Mouse (Mus musculus) hindbrain, embryonic 13.5 days (tissue): ENCODE measurements around the gene Chmp6. TPM values are rescaled to one million over a fixed set of nuclear protein-coding genes. Genes with fewer than 3 reads are reported as not detected.
A peak's percentile ranks its signal among the peaks of the same experiment; 100 is the strongest.

Experiments
- ATAC-seq: fragments of 200-750 bp; cut with Nextera tagmentation; 2 replicates; pipeline ENCODE4 v1.8.0; 2017; ENCODE audit warnings: moderate TSS enrichment; ENCODE audit not compliant: low FRiP score
- H3K27ac ChIP-seq: fragments of 300-500 bp; sonication (generic); 2 replicates; pipeline ENCODE4 v1.5.1; 2015; ENCODE audit warnings: inconsistent platforms, mild to moderate bottlenecking, moderate library complexity
- H3K27me3 ChIP-seq: fragments of 300-500 bp; sonication (generic); 2 replicates; pipeline ENCODE4 v1.6.1; 2015; ENCODE audit warnings: mild to moderate bottlenecking, inconsistent platforms
- H3K36me3 ChIP-seq: fragments of 300-500 bp; sonication (generic); 2 replicates; pipeline ENCODE4 v1.6.1; 2015; ENCODE audit warnings: mild to moderate bottlenecking, inconsistent platforms
- H3K4me1 ChIP-seq: fragments of 300-500 bp; sonication (generic); replicated peaks from 2 replicates; pipeline ENCODE4 v1.6.1; 2015; ENCODE audit warnings: inconsistent platforms
- H3K4me2 ChIP-seq: fragments of 300-500 bp; sonication (generic); 2 replicates; pipeline ENCODE4 v1.6.1; 2015; ENCODE audit warnings: inconsistent platforms, mild to moderate bottlenecking, moderate library complexity
- H3K4me3 ChIP-seq: fragments of 300-500 bp; sonication (generic); 2 replicates; pipeline ENCODE4 v1.5.1; 2015; ENCODE audit warnings: mild to moderate bottlenecking, inconsistent platforms
- H3K9ac ChIP-seq: fragments of 300-500 bp; sonication (generic); 2 replicates; pipeline ENCODE4 v1.6.1; 2015; ENCODE audit warnings: mild to moderate bottlenecking, inconsistent platforms
- H3K9me3 ChIP-seq: fragments of 300-500 bp; sonication (generic); 2 replicates; pipeline ENCODE4 v1.6.1; 2016; ENCODE audit warnings: inconsistent platforms
- WGBS: fragments of 180-500 bp; shearing (Covaris S2); methylation state at CpG from one replicate; pipeline ENCODE4 v1.1.7; 2015; 5-methylcytosine and 5-hydroxymethylcytosine counted together
- polyA plus RNA-seq: library from polyadenylated mRNA; unstranded; fragments of >200 nt; fragmentation: Nextera tagmentation; extraction: Ambion mirVana; gene quantifications from 2 replicates; pipeline ENCODE4 v1.2.1, GENCODE M21; 2015

The Chmp6 gene
- polyA plus RNA-seq, 1 experiment from 2014 or later = 100 TPM

DNA sequence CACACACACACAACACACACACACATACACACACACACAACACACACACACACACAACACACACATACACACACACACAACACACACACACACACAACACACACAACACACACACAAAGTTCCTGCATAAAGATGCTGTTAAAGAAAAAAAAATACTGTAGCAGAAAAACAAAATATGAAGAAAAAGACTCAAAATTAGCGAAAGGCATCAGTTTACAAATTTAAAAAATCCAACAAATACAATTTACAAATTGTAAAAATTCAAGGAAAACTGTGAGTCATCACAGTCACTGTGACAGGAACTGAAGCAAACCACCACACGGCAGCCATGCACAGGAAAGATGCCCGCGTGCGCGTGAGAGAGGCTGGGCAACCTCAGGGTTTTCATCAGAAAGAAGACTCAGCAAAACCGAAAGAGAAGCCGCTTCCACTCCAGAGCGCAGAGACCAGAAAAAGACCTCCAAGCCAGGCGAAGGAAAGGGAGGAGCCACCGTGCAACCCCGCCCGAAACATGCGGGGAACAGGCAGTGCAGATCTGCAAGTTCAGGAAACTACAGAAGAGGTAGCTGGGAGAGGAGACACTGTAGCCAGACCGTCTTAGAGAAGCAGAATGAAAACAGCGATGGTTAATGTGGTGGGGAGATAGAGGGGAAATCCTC, 14.9 kb downstream of the Chmp6 start:
- Histone ChIP-seq H3K9me3 (no peaks in the 10 kb centered on the region), H3K4me1 (no peaks in the 10 kb centered on the region), H3K27ac (no peak overlapping the region), H3K9ac (no peak overlapping the region), H3K36me3 (no peaks in the 10 kb centered on the region), H3K4me3 (no peak overlapping the region), H3K4me2 (no peak overlapping the region), H3K27me3 (no peaks in the 10 kb centered on the region)
- 75% methylated on average over 16 of the region's 16 CpGs for WGBS
- no peak for ATAC-seq

DNA sequence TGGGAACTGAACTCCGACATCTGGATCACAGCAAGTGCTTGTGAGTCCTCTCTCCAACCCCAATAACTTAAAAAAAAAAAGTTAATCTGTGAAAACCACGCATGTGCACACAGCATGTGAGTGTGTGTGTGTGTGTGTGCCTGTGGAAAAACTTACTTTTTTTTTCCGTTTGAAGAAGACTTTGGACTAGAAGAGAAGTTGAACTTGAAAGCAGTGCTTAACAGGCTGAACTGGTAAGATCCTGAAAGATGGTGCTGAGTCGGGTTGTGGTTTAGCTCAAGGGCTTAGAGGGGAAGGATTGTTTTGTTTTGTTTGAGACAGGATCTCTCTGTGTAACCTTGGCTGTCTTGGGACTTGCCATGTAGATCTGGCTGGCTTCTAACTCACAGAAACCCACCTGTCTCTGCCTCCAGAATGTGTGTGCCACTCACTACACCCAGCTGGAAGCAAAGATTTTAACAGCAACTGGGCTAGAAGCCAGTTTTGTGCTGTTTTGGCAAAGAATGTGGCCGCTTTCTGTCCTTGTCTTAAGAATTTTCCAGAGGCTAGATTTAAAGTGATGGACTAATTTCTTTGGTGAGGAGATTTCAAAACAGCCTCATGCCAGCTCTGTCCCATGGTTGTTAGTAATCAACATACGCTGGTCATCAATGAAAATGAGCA, 16.5 kb downstream of the Chmp6 start:
- WGBS = 88% methylated on average over 6 of the region's 6 CpGs
- H3K4me3 ChIP-seq = no peak overlapping the region
- no peak overlapping the region for H3K4me2 ChIP-seq
- ATAC-seq = no peak
- H3K4me1 ChIP-seq = no peaks in the 10 kb centered on the region
- no peak overlapping the region for H3K27ac ChIP-seq
- no peak overlapping the region for H3K9ac ChIP-seq
- H3K27me3 ChIP-seq = no peaks in the 10 kb centered on the region
- H3K9me3 ChIP-seq = no peaks in the 10 kb centered on the region
- no peaks in the 10 kb centered on the region for H3K36me3 ChIP-seq

DNA sequence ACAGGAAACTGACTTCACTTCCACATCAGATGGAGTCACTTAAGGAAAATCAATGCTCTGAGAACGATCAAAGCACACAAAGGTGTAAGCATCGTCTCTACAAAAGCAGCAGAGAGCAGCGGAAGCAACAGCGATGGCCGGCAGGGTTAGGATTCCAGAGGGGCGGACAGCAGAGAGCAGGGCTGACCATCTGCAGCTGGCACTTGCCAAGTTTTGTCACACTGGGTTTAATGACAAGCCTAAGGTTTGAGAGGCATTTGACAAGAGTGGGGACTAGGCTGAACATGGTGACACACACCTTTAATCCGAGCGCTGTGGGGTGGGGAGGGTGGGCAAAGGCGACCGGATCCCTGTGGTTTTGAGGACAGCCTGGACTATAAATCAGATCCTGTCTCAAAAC, 18.6 kb downstream of the Chmp6 start:
- no peak for ATAC-seq
- peaks cover 14% of the 10 kb centered on the region for H3K4me1 ChIP-seq
- H3K4me3 ChIP-seq = no peak overlapping the region
- H3K9me3 ChIP-seq = no peaks in the 10 kb centered on the region
- 80% methylated on average over 10 of the region's 10 CpGs for WGBS
- no peak overlapping the region for H3K9ac ChIP-seq
- no peaks in the 10 kb centered on the region for H3K27me3 ChIP-seq
- H3K27ac ChIP-seq = no peak overlapping the region
- H3K36me3 ChIP-seq = no peaks in the 10 kb centered on the region
- H3K4me2 ChIP-seq = no peak overlapping the region

DNA sequence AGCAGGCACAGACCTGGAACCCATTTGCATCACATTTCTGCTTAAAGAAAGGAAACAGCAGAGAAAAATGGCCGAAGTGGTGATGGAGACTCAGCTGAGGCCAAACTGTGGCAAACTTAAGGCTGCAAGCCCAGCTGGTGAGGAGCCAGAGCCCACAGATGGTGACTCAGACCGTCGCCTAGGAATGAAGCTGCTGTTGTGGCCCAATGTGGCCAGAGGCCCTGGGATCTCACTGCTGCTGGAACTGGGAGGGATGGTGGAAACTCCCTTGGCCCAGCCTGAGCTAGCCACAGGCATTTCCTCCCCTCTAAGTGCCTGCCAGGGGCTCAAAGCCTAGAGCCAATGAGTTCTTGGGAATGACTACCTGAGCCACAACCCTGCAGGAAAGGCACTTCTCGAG, 19.9 kb downstream of the Chmp6 start:
- Histone ChIP-seq H3K27ac (no peak overlapping the region), H3K4me1 (peaks cover 28% of the 10 kb centered on the region), H3K36me3 (no peaks in the 10 kb centered on the region), H3K4me2 (no peak overlapping the region), H3K9ac (peak overlapping the region; percentile 30; the same call in 1 of the 2 replicates), H3K4me3 (no peak overlapping the region), H3K27me3 (peaks cover 7% of the 10 kb centered on the region; the same call in 1 of the 2 replicates), H3K9me3 (no peaks in the 10 kb centered on the region)
- no peak for ATAC-seq
- WGBS = 73% methylated on average over 4 of the region's 4 CpGs

DNA sequence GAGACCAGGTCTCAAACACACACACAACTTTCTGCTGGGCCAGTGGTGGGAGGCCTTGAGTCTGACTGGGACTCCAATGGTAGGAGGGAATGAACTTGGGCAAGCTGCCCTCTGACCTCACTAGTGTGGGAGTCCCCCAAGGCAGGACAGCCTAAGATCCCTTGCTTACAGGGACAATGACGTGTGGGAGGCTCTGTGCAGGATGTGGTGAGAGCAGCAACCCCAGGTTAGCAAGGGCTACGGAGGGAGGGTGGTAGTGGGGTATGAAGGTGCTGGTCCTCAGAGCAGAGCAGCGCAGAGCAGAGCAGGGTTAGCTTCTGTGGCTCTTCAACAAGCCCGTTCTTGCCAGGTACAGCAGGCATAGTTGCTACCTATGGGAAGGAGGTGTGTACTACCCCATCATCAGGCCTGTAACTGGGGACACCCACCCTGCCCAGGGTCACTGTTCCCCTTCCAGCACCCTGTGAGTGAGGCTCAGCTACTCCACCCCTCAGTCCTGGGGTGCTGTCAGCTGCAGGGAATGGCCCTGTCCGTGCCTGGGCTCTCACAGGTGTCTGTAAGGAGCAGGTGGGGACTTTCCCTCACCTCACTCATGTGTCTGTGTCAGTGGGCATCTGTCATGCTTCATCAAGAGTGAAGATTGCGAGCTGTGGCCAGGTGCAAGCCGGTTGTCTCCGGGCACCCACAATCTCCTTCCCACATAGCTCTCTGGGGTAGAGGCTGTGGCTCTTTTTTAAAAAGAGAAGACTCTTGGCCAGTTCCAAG, 20.8 kb downstream of the Chmp6 start:
- no peak overlapping the region for H3K4me2 ChIP-seq
- 0 out of 2 replicates have a peak, but pooled peaks have one; percentile 8 for ATAC-seq
- H3K9me3 ChIP-seq = no peaks in the 10 kb centered on the region
- 84% methylated on average over 8 of the region's 8 CpGs for WGBS
- H3K27me3 ChIP-seq = peaks cover 15% of the 10 kb centered on the region; the same call in 1 of the 2 replicates
- no peaks in the 10 kb centered on the region for H3K36me3 ChIP-seq
- no peak overlapping the region for H3K9ac ChIP-seq
- no peak overlapping the region for H3K4me3 ChIP-seq
- peaks cover 36% of the 10 kb centered on the region for H3K4me1 ChIP-seq
- no peak overlapping the region for H3K27ac ChIP-seq

DNA sequence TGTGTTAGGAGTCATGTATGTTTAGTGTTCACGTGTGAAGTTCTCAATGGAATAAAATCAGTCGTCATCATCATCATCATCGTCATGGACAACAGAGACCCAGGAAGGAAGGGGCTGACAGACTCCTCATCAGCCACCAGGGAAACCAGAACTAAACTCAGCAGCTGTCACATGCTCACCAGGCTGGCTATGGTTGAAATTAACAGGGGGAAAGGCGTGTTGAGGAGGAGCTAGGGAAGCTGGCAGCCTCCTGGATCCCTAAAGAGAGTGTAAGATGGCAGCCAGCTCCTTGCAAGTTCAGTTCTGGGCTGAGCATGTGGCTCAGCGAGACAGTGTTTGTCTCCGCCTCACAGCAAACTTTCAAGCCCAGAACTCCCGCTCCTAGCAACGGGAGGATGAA, 21.5 kb downstream of the Chmp6 start:
- WGBS = 70% methylated on average over 8 of the region's 8 CpGs
- no peak overlapping the region for H3K4me2 ChIP-seq
- no peaks in the 10 kb centered on the region for H3K36me3 ChIP-seq
- no peak for ATAC-seq
- H3K9ac ChIP-seq = no peak overlapping the region
- H3K9me3 ChIP-seq = no peaks in the 10 kb centered on the region
- no peak overlapping the region for H3K4me3 ChIP-seq
- peaks cover 21% of the 10 kb centered on the region for H3K27me3 ChIP-seq
- no peak overlapping the region for H3K27ac ChIP-seq
- H3K4me1 ChIP-seq = peaks cover 43% of the 10 kb centered on the region

DNA sequence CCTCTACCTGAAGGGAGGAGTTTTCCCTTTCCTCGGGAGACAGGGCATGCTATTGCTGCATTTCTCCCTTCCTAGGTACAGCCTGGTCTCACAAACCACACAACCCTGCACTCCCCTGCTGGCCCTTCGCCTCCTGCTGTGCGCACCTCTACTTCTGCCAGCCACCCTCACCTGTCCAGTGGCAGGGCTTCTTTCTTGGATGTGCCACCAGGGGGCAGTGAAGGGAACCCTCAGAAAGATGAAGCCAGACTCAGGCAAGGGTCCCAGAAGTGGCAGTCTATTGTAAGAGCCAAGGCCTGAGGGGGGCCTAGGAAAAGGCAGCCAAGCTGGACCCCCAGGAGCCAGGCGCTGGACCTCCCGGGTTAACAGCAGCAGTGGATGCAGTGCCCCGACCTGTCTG, 22.2 kb downstream of the Chmp6 start:
- Histone ChIP-seq H3K36me3 (no peaks in the 10 kb centered on the region), H3K4me3 (no peak overlapping the region), H3K9ac (0 out of 2 replicates have a peak overlapping the region, but pooled peaks have one; percentile 30), H3K4me1 (peaks cover 50% of the 10 kb centered on the region), H3K27ac (no peak overlapping the region), H3K4me2 (no peak overlapping the region), H3K9me3 (no peaks in the 10 kb centered on the region), H3K27me3 (peaks cover 24% of the 10 kb centered on the region)
- WGBS = 20% methylated on average over 6 of the region's 6 CpGs
- ATAC-seq = no peak

DNA sequence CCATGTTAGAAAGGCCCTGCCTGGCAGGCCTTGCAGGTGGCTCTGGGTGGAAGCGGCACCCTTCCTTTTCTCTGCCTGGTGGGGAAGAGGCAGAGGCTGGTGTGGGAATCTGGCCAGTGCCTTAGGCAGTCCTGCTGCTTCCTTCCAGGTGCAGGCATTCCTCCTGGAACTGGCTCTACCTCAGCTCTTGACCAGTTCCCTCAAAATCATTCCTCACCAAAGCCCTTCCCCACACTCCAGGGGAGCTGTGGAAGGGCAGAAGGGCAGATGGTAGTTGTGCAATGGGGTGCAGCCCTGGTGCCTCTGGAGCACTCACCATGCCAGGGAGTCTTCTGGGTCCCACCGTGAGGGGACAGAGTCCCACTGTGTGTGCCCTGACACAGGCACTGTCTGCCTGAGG, 23.2 kb downstream of the Chmp6 start:
- H3K27me3 ChIP-seq = peaks cover 34% of the 10 kb centered on the region
- H3K27ac ChIP-seq = no peak overlapping the region
- no peaks in the 10 kb centered on the region for H3K9me3 ChIP-seq
- H3K4me2 ChIP-seq = no peak overlapping the region
- no peak overlapping the region for H3K4me3 ChIP-seq
- H3K9ac ChIP-seq = peak overlapping the region; percentile 24; the same call in 1 of the 2 replicates
- WGBS = 80% methylated on average over 2 of the region's 2 CpGs
- peaks cover 59% of the 10 kb centered on the region for H3K4me1 ChIP-seq
- no peak for ATAC-seq
- H3K36me3 ChIP-seq = no peaks in the 10 kb centered on the region

DNA sequence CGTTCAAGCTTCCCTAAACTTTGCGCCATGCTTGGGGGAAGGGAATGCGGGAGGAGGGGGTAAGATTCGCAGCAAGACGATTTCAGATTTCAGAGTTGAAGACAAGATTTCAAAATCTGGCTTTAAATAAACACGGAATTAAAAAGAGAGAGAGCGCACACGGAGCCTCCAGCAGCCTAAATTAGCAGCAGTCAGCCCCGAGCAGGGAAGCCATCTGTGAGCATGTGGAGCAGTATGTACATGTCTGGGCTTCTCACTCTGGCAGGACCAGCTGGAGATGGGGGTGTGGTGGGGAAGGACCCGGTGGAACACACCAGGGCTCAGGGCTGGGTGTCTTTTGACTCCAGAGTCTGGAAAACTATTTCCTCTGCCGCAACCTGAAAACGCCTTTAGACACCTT, 24.0 kb downstream of the Chmp6 start:
- no peak overlapping the region for H3K9ac ChIP-seq
- H3K9me3 ChIP-seq = no peaks in the 10 kb centered on the region
- H3K4me1 ChIP-seq = peaks cover 67% of the 10 kb centered on the region
- WGBS = 53% methylated on average over 12 of the region's 12 CpGs
- no peak overlapping the region for H3K4me2 ChIP-seq
- H3K27me3 ChIP-seq = peaks cover 36% of the 10 kb centered on the region
- H3K27ac ChIP-seq = peak overlapping the region; percentile 35; the same call in 1 of the 2 replicates
- ATAC-seq = no peak
- H3K4me3 ChIP-seq = no peak overlapping the region
- no peaks in the 10 kb centered on the region for H3K36me3 ChIP-seq

DNA sequence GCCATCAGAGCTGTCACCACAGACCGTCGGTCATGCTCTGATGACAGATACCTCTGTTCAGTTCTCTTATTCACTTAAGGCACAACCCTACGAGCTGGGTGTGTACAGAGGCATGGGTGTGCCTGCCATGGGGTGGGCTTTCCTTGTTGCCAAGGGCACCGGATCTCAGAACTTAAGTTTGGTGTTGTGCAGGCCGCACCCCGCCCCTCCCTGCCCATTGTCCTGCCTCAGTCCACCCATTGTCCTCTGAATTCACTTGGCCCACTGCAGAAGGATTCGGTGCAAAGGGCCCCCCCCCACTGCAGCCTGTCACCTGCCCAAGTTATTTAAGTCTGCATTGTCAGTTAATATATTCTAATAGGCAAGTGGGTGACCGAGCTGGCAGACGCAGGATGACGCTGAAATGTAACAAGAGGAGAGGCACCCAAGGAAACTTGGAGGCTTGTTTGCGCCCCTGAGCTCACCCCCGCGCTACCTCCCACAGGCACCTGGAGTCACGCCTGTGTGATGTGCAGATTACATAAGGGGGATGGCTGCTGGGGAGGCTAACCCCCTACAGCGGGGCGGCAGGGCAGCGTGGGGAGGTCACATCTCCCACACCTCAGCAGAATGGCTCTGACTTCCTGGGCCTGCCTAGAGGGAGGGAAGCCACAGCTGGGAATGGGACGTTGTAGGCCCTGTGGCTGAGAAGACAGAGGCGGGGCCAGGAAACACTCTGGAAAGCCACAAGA, 24.7 kb downstream of the Chmp6 start:
- H3K9me3 ChIP-seq = no peaks in the 10 kb centered on the region
- H3K27me3 ChIP-seq = peaks cover 36% of the 10 kb centered on the region
- H3K4me1 ChIP-seq = peaks cover 68% of the 10 kb centered on the region
- no peak overlapping the region for H3K9ac ChIP-seq
- WGBS = 59% methylated on average over 19 of the region's 19 CpGs
- H3K4me2 ChIP-seq = no peak overlapping the region
- H3K36me3 ChIP-seq = no peaks in the 10 kb centered on the region
- no peak for ATAC-seq
- no peak overlapping the region for H3K4me3 ChIP-seq
- no peak overlapping the region for H3K27ac ChIP-seq

DNA sequence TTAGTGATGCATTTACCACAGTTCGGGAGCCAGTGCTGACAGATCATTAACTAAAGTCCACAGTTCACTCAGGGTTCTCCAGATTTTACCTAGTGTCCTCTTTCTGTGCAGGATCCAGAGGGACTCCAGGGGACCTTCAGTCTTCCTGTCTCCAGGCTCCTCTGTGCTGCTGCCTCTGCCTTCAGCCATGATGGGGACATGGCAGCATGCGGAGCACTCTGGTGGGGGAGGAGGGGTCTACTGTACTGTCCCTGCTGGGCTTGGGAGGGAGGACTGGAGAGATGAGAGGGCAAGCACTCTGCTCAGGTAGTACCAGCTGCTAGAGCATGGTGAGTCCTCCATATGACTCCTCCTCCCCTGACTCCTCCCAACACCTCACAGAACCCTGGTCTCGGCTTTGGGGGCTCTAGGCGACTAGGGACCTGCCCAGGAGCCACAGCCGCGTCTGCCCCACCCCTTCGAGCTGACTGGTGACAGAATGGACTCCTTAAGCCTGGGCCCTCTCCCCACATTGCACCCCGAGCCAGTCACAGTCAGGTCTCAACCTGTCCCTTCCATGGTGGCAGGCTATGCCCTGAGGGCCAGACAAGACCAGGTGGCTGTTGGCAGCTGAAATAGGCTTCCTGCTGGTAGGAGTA, 26.0 kb downstream of the Chmp6 start:
- Histone ChIP-seq H3K36me3 (no peaks in the 10 kb centered on the region), H3K9me3 (no peaks in the 10 kb centered on the region), H3K4me2 (no peak overlapping the region), H3K4me3 (no peak overlapping the region), H3K9ac (0 out of 2 replicates have a peak overlapping the region, but pooled peaks have one; percentile 39), H3K27ac (no peak overlapping the region), H3K4me1 (peaks cover 80% of the 10 kb centered on the region), H3K27me3 (peaks cover 40% of the 10 kb centered on the region)
- no peak for ATAC-seq
- WGBS = 53% methylated on average over 8 of the region's 8 CpGs
